Mouse (Mus musculus) adrenal gland, adult (tissue): Measurements from ENCODE around the gene Vmn2r88.
"Not testable (repeated sequence)": the region's sequence is repeated elsewhere in the genome, so short reads cannot be mapped to it uniquely, and the experiment has no call there.

Source experiments
- DNase-seq, 2 experiments: peaks; one replicate each; pipeline ENCODE4 v3.0.0; 2022 to 2023; ENCODE audit warnings: low spot score in 1 of 2; ENCODE audit not compliant: inconsistent age in 2 of 2

The Vmn2r88 gene

DNA sequence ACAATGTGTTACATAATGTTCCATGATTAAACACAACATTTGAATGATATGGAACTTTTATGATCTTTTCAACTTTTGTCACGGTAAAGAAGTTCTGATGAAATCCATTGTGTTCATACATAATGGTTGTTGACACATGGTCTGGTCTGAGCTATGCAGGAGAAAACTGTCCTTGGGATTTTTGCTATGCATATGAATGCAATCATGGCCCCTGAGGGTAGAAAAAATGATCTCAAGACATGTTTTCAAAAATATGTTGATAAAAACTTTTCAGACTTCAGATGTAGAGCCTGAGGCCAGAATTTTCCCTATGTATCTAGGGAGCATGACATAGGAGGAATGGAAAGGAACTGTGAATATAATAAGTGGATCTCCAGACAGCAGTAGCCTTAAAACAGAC is at the start of gene Vmn2r88:
Vmn2r88 (plus strand) TSS at position 301 of the 400 bp plus-strand sequence.
- DNase-seq: no peak

- DNase-seq: no peak
Measured at GRCm38 (mm10) chr14:51361456-51361855, 49.2 kb upstream of the Vmn2r88 start, which contains the start of gene Gm7247. Gm7247 (plus strand) TSS chr14:51361756.

DNA sequence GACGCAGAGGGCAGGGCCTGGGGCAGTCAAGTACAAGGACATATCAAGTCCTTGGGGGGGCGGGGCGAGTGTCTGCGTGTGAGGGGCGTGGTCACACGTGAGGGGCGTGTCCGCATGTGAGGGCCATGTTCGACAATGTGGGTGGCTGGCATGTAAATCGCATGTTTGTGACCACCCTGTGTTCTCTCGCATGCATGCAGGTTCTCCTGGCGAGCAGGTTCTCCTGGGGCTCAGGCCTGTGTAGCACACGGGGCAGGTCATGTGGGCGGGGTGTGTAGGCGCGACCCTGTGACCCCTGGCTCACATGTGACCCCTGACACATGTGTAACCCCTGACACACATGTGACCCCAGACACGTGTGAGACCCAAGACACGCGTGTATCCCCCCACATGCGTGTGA is 27.8 kb upstream of the Vmn2r88 start:
- peak in 1 of 2 experiments; percentile 13 for DNase-seq

GRCm38 (mm10) chr14:51384351-51384750 is 26.3 kb upstream of the Vmn2r88 start:
- peak in 1 of 2 experiments; percentile 14 for DNase-seq

DNA sequence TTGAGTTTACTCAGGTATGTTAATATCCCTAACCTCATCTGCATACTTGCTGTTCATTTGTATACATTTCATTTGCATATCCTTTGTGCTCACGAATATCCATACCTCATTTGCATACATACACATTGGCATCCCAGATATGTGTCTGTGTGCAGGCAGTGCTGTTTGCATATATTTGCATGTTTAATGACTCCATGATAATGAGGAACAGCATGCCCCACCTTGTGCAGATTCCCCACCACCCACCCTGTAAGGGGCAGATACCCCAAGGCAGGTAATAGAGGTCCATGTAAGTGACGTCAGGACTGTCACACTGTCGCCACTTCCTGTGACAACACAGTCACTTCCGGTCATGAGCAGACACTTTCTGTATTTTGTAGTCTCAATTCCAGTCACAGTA is 24.9 kb upstream of the Vmn2r88 start:
- peak in 1 of 2 experiments; percentile 5 for DNase-seq

DNA sequence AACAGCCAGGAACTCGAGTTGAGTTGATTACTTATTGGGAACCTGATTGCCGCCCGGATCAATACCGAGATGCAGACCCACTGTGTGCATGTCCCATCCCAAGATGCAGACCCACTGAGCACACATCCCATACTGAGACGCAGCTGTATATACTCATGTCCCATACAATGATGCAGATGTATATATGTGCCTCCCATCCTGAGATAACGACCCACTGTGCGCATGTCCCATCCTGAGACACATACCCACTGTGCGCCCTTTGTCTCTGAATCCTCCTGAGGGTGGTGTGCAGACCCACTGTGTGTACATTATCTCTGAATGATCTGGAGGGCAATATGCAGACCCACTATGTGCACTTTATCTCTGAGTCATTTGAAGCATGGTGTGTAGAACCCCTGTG is 22.9 kb upstream of the Vmn2r88 start:
- DNase-seq: peak in 1 of 2 experiments; percentile 4

DNA sequence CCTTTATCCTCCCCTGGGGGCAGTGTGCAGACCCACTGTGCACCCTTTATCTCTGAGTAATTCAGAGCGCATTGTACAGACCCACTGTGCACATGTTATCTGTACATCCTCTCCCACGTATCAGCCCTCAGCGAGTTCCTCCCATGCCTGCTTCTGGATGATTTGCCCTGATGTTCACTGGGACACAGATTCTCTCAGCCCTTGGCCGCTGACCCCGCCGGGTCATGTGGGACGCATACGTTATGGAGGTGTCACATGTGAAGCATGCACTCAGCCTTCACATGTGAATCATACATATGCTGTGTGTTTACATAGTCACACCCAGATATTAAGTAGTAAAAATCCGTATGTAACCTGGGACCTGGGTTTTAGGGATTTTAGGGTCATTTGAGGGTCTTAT is 22.4 kb upstream of the Vmn2r88 start:
- peak in 1 of 2 experiments; percentile 9 for DNase-seq

GRCm38 (mm10) chr14:51423885-51424284 is 13.3 kb downstream of the Vmn2r88 start:
- no peak for DNase-seq

- not testable (repeated sequence) for DNase-seq
Measured at GRCm38 (mm10) chr14:51430138-51430537, 19.5 kb downstream of the Vmn2r88 start.

DNA sequence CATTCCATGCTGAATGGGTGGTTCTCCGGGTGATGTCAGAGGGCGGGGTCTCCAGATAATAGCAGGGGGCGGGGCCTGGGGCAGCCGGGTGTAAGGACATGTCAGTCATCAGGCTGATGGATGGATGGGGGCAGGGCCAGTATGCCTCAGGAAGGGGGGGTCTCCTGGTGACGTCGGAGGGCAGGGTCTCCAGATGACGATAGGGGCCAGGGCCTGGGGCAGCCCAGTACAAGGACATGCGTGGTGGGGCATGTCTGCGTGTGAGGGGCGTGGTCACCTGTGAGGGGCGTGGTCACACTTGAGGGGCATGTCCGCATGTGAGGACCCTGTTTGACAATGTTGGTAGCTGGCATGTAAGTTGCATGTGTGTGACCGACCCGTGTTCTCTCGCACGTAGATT is 23.9 kb downstream of the Vmn2r88 start:
- no peak for DNase-seq

GRCm38 (mm10) chr14:51435020-51435419 is 24.4 kb downstream of the Vmn2r88 start:
- no peak for DNase-seq

DNA sequence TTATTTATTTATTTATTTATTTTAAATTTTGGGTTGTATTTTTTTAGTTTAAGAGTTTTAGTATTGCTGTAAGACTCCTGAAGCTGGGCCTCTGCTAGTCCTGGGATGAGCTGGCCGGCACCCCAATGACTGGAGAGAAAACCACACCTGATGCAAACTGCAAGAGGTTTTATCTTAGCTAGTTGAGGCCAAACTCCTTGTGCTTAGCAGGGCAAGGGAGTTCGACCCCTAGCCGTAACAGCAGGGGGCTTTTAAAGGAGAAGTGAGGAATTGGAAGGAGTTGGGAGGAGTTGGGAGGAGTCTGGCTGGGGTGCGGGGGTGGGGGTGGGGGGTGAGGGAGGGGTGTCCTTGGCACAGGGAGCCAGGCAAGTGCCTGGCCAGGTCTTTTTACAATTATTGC is 28.3 kb downstream of the Vmn2r88 start:
- no peak for DNase-seq

DNA sequence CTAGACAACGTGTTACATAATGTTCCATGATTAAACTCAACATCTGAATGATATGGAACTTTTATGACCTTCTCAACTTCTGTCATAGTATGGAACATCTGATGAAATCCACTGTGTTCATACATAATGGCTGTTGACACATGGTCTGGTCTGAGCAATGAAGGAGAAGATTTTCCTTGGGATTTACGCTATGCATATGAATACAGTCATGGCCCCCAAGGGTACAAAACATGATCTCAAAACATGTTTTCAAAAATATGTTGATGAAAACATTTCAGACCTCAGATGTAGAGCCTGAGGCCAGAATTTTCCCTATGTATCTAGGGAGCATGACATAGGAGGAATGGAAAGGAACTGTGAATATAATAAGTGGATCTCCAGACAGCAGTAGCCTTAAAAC is 40.9 kb downstream of the Vmn2r88 start, which contains the start of gene Vmn2r89:
Vmn2r89 (plus strand) TSS at position 301 of the 400 bp plus-strand sequence.
- not testable (repeated sequence) for DNase-seq
